Mouse (Mus musculus) cerebellum, adult 8-10 months (tissue): ENCODE measurements around the gene Abcc4.
A peak's percentile ranks its signal among the peaks of the same experiment; 100 is the strongest.
"Not testable (repeated sequence)": the region's sequence is repeated elsewhere in the genome, so short reads cannot be mapped to it uniquely, and the experiment has no call there.

Experiments used
- DNase-seq: peaks from one replicate; pipeline ENCODE4 v3.0.0; 2022

Gene Abcc4

DNA sequence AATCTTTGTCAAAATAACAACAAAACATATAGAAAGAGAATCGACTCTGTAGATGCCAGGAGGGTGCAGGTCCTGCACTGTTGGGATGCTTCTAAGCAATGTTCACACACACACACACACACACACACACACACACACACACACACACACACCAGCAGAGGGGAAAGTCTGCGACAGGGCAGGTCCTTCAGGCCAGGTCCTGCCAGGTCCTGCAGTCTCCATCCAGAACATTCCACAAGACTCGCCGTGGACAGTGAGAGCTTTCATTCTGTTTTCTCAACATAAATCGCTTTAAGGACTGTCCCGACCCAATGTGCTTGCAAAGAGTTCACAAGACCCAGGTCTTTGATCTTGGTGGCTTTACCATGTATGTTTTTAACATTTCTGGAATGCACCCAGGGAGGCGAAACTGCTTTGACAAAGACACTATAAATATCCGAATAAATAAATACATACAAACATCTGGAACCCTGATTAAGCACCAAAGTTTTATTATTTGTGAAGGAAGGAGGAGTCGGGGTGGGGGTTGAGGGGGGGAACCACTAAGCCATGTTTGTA, 133.3 kb downstream of the Abcc4 start:
- DNase-seq = no peak

DNA sequence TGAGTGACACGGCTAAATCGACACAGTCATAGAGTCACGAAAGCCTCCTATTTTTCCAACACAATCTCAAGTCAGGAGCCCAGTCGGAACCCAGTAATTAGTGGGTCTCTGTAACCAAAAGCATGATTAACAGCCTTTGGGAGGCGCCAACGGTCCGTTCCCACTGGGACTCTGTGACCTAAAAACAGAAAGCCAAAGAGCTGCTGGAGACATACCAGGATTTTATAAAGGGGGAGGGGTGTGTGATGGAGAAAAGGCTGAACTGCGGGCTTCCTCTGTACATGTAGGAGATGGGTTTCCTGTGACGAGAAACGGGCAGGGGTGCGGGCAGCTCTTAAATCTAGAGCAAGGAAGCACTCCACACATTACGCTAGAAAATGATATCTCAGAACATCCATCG, 136.4 kb downstream of the Abcc4 start:
- DNase-seq = no peak

DNA sequence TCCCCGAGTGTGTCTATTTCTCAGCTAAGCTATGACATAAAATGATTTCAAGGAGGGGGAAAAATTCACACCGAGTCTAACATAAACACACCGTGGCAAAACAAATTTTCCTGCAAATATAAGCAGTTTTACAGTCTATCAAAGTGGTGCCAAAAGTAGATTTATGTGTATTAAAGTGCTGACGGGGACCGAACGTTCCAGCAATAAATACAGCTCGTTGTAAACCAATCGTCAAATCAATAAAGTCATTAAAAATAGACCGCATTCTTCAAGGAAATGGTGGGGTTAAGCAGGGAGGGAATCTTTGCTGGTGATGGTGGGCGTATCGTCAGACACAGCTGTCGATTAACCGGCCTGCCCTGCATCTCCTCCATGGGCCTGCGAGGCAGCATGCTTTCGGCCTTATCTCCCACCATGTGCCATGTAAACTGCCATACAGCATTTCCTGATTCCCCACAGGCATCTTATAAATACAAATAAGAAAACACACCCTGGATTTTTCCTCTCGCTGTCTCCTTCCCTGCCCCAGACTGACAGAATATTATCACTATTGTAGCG, 137.8 kb downstream of the Abcc4 start:
- DNase-seq = no peak

DNA sequence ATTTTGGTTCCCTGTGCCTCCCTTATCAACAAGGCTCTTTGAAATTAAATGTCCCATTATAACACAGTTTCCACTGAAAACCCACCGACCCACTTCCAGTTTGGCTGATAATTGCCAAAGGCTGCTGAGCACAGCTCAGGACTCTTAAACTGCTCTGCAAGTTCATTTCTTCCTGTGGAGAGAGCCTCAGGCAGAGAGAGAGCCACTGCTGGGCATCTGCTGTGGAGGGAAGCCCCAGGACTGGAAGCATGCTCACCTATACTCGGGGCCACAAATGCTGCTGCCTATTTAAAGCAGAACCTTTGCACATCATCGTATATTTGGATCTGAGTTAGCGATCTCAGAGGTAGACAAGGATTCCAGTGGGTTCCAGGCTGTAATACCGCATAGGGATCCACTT, 139.2 kb downstream of the Abcc4 start:
- no peak for DNase-seq

DNA sequence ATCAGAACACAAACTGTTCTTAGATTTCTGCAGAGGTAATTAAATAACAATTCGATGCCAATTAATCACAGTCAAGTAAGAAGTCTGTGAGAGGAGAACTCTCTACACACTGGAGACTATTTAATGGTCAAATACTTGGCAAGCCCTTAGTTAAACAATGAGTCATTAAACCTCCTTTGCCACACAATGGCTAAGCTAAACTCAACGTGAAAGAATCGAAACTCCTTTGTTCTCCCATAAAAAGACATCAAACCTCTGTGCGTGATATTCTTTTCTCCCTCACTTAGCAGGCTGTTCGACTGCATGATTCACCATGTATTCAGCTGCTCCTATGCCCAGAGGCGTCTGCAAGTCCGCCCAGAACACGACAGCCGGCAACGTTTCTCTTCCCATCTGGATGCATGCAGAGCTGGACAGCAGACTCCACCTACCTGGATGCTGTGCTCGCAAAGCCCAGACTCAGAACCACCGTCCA, 139.8 kb downstream of the Abcc4 start:
- no peak for DNase-seq

DNA sequence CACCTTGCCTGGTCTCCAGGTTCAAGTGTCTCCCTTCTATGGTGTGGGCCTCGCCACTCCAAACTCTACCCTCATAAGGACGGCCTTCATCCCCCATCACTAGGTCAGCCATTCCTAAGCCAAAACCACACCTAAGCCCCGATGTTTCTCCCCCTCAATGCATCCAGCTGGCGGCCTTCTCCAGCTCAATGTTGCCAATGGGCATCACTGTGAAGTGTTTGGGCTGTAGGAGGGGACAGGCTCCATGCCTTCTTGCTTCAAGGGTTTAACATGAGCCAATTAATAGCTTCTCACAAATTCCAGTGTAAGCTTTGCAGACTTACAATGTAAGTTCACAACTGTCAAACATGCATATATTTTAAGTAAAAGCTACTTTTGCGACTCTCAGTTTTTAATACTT, 140.3 kb downstream of the Abcc4 start:
- no peak for DNase-seq

DNA sequence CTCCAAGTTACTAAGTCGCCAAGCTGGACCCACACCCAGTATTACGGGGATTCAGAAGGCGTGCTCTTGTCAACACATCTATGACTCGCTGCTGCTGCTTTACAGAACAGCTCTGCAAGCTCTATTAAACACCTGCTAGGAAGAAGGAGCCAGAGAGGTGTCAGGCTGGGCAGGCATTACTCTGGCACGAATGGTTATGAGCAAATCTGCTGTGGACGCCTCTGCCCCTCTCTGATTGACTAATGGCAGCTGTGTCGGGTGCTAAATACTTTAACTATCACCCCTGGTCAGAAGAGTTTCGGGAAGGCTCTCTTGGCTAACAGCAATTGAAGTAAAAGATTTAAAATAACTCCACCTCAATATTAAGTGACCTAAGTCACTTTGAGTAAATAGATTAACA, 142.4 kb downstream of the Abcc4 start:
- no peak for DNase-seq

DNA sequence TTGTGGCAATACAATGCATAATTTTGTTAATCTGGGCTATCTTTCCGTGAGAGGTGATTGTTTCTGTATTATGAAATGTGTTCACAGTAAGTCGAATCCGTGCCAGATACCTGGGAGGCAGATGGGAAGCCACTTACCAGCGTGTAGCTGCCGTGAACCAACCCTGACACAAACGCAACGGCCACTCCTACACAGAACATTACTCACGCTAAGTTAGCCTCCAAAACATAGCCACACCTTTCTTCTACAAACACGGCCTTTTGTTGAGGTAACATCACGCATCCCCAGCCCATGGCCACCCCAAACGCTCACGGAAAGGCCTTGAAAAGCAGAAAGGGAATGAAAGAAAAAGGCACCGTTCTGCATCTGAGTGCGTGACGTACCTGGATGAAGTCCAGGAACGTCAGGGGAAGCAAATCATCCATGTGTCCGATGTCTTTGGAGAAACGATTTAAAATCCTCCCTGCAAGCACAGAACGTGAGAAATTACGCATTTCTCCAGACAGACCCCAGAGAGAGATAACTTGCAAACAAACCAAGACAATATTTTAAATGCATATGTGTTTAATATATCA, 153.0 kb downstream of the Abcc4 start:
- DNase-seq = peak; percentile 27

DNA sequence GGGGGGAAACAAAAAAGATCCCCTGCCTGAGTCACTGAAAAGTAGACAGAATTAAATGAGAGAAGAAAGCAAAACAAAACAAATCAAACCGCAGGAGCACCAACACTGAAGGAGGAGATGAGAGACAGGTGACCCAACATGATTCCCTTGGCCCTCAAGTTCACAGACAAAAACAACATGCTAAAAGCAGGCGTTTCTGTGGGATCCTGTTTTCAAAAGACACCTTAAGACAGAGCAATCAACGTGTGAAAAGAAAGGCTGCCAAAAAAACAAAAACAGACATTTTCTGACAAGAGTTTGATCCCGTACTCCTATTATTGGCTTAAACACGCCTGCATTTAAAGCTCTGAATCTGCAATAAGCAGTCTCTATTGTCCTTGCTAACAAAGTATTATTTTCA, 153.6 kb downstream of the Abcc4 start:
- no peak for DNase-seq

DNA sequence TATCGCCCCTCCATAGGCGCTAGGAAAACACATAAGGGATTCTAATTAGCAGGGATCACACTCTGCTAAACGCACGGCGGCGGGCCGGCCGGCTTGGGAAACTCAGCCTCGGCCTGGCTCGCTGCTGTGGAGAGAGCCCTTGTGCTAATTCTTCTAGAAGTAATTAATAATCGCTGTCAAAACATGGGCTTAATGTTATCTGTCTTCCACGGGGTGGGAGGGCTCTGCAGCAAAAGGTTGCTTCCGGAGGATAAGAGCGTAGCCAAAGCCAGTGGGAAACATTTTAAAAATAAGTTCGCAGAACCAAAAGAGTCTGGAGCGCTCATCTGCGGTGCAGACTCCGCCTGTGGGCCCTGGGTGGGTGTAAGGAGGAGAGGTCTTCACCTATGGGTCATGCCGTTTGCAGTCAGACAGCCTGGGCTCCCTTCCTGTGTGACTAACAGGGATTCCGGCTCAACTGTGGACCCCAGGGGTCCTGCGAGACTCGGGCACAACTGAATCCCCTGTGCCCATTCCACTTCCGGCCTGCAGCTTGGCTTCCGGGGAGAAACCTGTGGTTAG, 154.2 kb downstream of the Abcc4 start:
- no peak for DNase-seq

DNA sequence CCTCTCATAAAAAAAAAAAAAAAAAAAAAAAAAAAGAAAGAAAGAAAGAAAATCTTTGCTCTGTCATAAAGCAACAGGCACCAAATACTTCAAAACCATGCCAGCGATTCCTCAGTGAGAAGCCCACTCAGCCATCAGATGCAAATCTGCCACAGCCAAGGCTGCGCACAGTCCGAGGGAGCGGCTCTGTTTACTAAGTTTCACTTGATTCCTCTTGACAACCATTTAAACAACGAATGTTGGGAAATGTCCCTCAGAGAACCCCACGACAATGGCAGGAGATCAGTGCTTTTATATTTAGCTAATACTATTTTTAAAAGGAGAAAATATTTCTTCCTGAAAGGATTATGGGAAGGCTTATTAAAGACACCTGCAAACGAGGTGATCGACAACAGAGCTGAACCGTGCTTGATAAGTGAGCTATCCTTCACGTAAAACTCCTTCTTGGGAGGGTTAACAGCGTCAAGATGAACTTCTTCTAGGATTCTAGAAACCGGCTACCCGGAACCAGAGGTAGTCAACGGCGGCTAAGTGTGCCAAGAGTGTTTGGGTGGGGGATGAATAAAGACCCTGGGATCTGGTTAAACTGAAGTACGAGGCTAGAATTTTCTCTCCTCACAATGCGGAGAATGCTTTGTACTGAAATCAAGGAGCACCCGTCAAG, 154.8 kb downstream of the Abcc4 start:
- DNase-seq = no peak

DNA sequence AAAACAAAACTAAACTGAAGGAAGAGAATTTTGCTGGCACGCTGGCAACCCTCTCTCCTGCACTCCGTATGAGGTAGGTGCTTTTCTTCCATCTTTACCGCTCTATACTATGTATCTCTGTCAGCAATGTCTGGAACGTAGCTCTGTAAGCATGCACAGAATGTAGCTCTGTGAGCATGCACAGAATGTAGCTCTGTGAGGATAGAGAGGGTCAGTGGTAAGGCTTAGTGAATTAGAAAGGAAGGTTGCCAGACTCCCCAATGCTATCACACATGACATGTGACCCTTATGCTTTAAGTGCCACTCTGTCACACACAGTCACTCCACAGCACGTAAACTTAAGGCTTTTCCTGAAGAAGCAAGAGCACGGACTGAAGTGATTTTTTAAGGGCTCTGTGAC, 161.5 kb downstream of the Abcc4 start:
- DNase-seq = no peak

DNA sequence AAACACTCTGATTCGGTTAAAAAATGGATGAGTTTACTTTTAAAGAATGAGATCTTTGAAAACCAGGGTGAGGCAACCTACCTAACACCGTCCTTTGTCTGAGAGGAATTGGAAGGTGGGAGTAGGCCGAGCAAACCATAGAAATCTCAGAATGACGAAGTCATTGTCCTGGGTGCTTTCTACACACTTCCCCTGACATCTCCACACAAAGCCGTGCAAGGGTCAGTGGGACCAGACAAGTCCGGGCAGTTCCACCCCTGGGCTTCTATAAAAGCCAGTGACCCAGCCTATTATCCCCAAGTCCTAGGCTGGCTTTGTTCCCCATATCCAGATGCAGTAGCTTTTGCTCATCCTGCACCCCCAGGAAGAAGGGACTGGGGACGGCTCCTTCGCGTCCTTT, 163.1 kb downstream of the Abcc4 start:
- no peak for DNase-seq

DNA sequence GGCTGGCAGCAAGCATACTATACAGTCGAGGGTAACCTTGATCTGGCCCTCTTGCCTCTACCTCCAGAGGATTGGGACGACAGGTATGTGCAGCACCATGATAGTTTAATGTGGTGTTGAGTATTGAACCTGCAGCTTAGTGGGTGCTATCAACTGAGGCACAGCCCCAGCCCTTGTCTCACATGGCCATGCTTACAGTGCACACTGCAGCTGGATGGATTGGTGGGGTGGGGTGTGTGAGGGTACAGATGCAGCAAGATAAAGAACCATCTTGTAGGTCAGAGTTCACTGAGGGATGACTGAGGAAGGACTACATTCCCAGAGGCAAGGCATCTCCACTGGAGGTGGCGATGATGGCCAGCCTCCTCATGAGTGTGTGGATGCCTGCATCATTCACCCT, 174.5 kb downstream of the Abcc4 start:
- no peak for DNase-seq

DNA sequence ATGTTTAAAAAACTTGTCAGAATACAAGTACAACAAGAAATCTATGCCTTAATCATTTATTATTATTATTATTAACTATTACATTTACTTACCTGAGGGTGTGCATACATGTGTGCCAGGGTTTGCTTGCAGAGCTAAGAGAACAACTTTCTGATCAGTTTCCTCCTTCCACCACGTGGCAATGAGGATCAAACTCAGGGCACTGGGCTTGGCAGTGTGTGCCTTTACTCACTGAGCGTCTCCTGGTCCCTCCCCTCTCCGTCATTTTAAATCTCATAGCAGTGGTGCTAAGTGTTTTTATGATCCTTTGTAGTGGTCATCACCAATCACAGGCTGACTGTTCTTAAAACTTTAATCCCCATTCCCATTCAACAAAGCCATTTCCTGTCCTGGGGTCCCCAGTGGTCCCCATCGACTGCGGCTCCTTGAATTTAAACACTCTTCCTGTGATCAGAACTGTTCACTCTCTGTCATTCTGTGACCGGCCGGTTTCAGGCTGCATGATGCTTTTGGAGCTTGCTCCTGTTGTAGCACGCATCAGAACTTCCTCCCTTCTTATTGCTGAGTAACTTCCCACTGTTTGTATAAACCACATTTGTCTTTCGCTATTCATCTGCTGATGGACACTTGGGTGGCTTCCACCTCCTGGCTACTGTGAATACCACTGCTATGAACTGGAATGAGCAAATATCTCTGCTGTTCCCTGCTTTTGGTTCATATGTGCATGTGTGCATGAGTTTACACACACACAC, 191.6 kb downstream of the Abcc4 start:
- no peak for DNase-seq

DNA sequence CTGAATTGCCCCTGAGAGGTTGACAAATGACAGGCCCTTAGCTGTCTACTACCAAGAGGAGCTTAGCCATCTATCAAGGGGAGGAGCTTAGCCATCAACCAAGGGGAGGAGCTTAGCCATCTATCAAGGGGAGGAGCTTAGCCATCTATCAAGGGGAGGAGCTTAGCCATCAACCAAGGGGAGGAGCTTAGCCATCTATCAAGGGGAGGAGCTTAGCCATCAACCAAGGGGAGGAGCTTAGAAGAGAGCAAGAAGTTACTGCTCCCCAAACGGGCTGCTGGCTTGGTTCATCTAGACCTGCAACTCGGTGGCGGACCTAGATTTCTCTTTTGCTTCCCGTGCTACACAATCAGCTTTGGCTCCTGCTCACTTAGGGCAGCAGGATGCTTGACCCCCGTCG, 194.3 kb downstream of the Abcc4 start:
- not testable (repeated sequence) for DNase-seq

DNA sequence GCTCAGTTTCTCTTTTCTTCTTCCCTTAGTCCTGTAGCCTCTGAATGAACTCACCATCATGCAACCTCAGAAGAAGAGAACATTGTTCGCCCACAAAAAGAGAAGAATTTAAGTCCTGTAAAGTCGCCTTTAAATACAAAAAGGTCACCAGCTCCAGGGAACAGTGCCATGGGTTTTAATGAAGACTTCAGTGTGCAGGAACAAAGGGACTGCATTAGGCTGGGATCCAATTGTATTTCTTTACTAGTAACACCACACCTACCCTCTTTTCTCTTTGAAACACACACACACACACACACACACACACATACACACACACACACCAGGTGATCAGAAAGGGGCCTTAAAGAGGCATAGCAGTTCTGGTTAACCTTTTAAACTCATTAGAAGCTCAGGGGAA, 195.2 kb downstream of the Abcc4 start:
- no peak for DNase-seq

DNA sequence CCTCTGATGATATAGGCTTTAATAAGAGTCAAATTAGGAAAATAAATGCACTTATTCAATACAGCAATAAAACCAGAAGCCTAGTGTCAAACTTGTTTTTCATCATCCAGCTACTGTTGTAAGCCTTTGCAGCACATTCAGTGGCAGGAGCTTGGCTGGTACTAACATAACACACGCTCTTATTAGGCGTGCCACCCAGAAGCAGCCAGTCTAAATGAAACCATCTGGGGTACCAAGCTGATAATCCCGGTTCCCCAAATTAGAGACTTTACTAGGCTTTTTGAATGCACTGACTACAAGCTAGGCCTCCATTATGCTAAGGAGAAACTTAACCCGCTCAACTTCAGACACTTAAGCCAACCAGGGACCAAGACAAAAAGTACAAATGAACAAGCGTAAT, 195.8 kb downstream of the Abcc4 start:
- no peak for DNase-seq

DNA sequence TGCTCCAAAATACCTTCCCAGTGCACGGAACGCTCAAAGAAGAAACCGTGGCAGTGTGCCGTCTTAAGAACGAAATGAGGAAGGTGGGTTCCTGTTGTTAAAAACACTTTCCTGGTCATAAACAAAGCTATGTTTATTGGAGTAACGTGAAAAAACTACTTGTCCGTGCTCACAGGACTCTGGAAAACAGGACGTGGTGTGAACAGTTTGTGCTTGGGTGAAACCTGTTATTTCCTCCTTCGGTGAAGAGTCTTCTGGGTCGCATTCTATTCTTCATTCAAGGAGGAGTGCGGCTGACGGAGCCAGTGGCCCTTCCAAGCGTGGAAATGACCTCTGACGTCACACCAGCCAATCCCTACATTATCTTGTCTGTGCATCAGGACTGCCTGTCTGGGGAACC, 198.2 kb downstream of the Abcc4 start:
- DNase-seq = no peak

DNA sequence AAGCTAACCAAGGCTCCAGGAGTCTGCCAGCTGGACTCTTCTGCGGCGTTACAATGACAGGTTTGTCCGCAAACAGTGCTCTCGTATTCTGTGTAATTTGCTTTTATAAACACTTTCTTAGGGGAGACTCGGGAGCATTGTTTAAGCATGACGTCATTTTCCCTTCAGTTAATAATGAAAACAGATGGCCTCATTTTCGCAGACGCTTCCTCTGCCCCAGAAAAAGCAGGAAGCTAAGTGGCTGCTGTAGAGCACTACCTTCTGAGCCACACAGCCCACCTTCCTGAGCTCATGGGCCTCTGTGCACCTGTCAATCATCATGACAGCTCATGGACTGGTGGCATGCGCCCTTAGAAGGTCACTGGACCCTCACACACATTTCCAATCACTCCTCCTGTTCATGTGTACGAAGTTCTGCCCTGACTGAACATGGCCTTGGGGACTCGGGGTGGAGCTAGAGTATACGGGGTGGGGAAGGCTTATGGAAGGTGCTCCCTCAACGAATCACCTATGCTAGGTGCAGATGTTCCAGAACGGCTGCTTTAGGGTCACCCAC, 199.3 kb downstream of the Abcc4 start:
- DNase-seq = no peak

DNA sequence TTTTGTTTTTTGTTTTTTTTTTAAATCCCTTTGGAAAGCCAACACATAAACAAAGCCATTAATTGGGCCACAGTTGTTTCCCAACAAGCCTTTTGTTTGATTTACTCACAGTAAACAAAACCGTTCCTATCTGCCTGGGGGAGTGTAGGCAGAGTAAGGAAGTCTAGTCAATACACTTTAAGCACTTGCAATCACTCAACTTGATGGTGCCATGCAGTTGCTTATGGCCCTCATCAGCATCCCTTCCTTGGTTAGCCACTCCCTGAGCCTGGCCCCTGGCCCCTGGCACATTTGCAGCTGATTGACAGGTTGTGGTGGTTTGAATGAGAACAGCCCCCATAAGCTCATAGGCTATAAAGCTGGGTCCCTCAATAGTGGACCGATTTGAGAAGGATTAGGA, 209.3 kb downstream of the Abcc4 start:
- no peak for DNase-seq

DNA sequence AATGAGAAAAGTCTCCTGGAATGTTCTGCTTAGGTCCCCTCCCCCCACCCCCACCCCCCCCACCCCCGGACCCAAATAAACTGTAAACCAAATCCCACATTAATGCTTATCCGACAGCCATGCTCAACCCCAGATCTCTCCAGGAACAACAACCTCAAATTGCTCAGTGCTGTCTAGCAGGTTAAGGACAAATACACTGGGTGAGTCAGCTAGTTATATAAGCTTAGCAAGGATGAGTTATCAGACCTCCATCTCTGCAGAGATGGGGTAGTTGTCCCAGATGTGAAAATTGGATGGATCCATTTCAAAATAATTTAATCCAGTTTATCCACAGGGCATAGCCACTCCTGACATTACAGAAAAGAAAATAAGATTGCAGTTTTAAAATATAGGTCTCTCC, 210.6 kb downstream of the Abcc4 start:
- no peak for DNase-seq

DNA sequence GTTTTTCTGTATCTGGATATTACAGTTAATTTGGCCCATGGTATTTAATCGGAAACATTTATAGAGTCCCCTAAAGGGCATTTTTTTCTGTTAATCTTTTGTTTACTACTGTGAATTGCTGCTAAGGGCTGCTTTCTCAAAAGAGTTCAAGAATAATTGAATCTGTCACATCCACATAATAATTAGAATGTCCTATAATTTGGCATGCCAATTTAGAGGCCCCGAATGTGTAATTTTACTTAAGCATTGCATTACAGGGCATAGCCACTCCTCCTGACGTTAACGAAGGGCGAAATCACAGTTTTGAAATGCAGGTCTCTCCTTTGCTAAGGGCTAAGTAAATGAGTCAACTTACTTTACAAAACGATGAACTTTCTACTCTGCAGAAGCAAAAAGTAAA, 214.3 kb downstream of the Abcc4 start:
- DNase-seq = no peak
